Mouse (Mus musculus) limb, embryonic 13.5 days (tissue): ENCODE measurements at regions not wholly inside any gene's neighbourhood (a gene's known extent, or its start where the extent isn't known, plus 50 kb on each side); places are given as distances from the start of the nearest gene placed in this dataset.

Source experiments
- ATAC-seq: fragments of 200-750 bp; cut with Nextera tagmentation; 2 replicates; pipeline ENCODE4 v1.8.0; 2017; ENCODE audit warnings: low read depth, moderate number of reproducible peaks, moderate TSS enrichment; ENCODE audit not compliant: low FRiP score
- H3K27ac ChIP-seq: fragments of 300-500 bp; sonication (generic); 2 replicates; pipeline ENCODE4 v1.5.1; 2015; ENCODE audit warnings: inconsistent platforms, mild to moderate bottlenecking, moderate library complexity
- H3K27me3 ChIP-seq: fragments of 300-500 bp; sonication (generic); 2 replicates; pipeline ENCODE4 v1.6.1; 2015; ENCODE audit warnings: mild to moderate bottlenecking, inconsistent platforms
- H3K36me3 ChIP-seq: fragments of 300-500 bp; sonication (generic); 2 replicates; pipeline ENCODE4 v1.6.1; 2015; ENCODE audit warnings: inconsistent platforms, mild to moderate bottlenecking, moderate library complexity
- H3K4me1 ChIP-seq: fragments of 300-500 bp; sonication (generic); 2 replicates; pipeline ENCODE4 v1.6.1; 2015; ENCODE audit warnings: inconsistent platforms
- H3K4me2 ChIP-seq: fragments of 300-500 bp; sonication (generic); replicated peaks from 2 replicates; pipeline ENCODE4 v1.6.1; 2015; ENCODE audit warnings: inconsistent platforms, mild to moderate bottlenecking, moderate library complexity
- H3K4me3 ChIP-seq: fragments of 300-500 bp; sonication (generic); 2 replicates; pipeline ENCODE4 v1.5.1; 2015; ENCODE audit warnings: moderate library complexity, mild to moderate bottlenecking, inconsistent platforms
- H3K9ac ChIP-seq: fragments of 300-500 bp; sonication (generic); 2 replicates; pipeline ENCODE4 v1.6.1; 2015; ENCODE audit warnings: mild to moderate bottlenecking, inconsistent platforms
- H3K9me3 ChIP-seq: fragments of 300-500 bp; sonication (generic); 2 replicates; pipeline ENCODE4 v1.6.1; 2016; ENCODE audit warnings: inconsistent platforms
- WGBS: fragments of 180-500 bp; shearing (Covaris S2); methylation state at CpG from one replicate; pipeline ENCODE4 v1.1.7; 2015; 5-methylcytosine and 5-hydroxymethylcytosine counted together

- Histone ChIP-seq H3K4me2 (no peak overlapping the region), H3K4me3 (no peak overlapping the region), H3K27ac (no peak overlapping the region), H3K36me3 (no peaks in the 10 kb centered on the region), H3K9ac (no peak overlapping the region), H3K27me3 (no peaks in the 10 kb centered on the region), H3K4me1 (no peaks in the 10 kb centered on the region), H3K9me3 (no peaks in the 10 kb centered on the region)
- WGBS: 66% methylated on average over 6 of the region's 6 CpGs
- no peak for ATAC-seq
These were observed 183.3 kb upstream of the Gm15217 start for GRCm38 (mm10) chr14:46195939-46196338.

DNA sequence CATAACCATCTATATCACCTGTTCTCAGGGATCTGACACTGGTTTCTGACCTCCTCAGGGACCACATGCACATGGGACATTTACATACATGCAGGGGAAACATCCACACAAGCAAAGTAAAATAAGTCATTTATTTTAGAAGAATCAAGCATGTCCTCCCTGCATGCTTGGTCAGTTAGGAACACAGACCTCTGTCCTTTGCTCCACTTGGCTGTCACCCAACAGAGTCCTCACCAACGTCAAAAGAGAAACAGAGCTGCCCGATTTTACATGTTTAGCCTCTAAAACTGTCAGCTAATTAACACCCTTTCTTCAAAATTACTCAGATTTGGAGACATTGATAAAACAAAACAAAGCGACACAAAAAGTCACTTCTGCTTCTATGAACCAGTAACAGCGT lies 176.4 kb upstream of the Gm15217 start:
- no peak for ATAC-seq
- H3K4me1 ChIP-seq: no peaks in the 10 kb centered on the region
- no peak overlapping the region for H3K4me3 ChIP-seq
- WGBS: 68% methylated on average over 4 of the region's 4 CpGs
- no peaks in the 10 kb centered on the region for H3K27me3 ChIP-seq
- no peak overlapping the region for H3K4me2 ChIP-seq
- H3K27ac ChIP-seq: no peak overlapping the region
- peaks cover 1% of the 10 kb centered on the region; the same call in 1 of the 2 replicates for H3K9me3 ChIP-seq
- no peak overlapping the region for H3K9ac ChIP-seq
- H3K36me3 ChIP-seq: no peaks in the 10 kb centered on the region

GRCm38 (mm10) chr14:46220483-46220882 lies 158.7 kb upstream of the Gm15217 start:
- Histone ChIP-seq H3K4me1 (peaks cover 17% of the 10 kb centered on the region; the same call in 1 of the 2 replicates), H3K36me3 (no peaks in the 10 kb centered on the region), H3K27me3 (no peaks in the 10 kb centered on the region), H3K27ac (no peak overlapping the region), H3K4me2 (no peak overlapping the region), H3K9ac (no peak overlapping the region), H3K4me3 (no peak overlapping the region), H3K9me3 (no peaks in the 10 kb centered on the region)
- no peak for ATAC-seq
- 85% methylated on average over 4 of the region's 4 CpGs for whole genome bisulfite sequencing

DNA sequence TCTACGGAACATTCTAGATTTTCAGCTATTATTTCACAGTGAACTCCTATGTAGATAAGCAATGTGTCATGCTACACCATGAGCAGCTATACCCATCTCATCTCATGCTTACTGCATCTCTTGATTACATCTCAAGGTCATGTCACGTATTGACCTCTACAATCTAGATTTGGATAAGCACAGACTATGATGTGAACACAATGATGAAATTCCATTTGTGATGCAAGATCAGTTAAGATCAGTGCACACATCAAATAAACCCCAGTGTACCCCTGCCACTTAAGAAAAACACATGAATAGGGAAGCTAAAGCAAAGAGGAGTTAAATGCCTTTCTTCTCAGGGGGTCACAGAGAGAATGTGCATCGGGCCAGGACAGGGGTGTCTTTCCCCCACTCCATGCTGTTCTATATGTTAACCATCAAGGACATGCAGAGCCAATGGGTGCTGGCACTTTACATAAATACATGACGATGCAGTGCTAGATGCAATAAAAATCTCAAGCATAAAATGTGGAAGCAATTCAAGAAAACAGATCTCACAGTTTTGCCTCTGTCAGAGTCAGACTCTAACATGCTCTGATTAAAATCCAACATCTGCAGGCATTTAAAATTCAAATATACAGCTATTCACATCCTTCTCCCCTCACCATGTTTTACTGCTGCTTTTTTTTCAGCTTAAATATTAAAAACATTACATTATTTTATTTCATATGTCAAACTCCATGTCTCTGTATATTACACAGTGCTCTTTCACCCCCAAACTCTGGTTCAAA lies 157.1 kb upstream of the Gm15217 start:
- peak; percentile 40; the same call in 1 of the 2 replicates for ATAC-seq
- H3K9me3 ChIP-seq: no peaks in the 10 kb centered on the region
- 65% methylated on average over 4 of the region's 4 CpGs for WGBS
- H3K27me3 ChIP-seq: no peaks in the 10 kb centered on the region
- no peak overlapping the region for H3K9ac ChIP-seq
- no peak overlapping the region for H3K4me2 ChIP-seq
- no peak overlapping the region for H3K27ac ChIP-seq
- H3K4me1 ChIP-seq: peaks cover 17% of the 10 kb centered on the region; the same call in 1 of the 2 replicates
- H3K4me3 ChIP-seq: no peak overlapping the region
- H3K36me3 ChIP-seq: no peaks in the 10 kb centered on the region

DNA sequence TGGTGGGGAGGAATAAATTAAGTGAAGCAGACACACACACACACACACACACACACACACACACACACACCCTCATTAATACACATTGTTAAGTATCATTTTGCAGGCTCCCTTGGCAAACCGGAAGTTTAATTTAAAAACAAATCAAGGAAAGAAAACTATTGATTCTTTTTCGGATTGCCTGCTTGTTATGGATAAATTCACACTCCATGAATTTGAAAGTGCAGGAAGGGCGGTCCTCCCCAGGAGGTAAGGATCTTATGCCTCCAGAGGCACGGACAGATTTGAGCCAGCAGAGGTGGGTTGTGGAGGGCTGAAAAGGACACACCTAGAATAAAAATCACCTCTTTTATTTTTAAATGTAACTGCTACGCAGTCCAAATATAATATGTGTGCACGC lies 156.2 kb upstream of the Gm15217 start:
- no peak overlapping the region for H3K9ac ChIP-seq

DNA sequence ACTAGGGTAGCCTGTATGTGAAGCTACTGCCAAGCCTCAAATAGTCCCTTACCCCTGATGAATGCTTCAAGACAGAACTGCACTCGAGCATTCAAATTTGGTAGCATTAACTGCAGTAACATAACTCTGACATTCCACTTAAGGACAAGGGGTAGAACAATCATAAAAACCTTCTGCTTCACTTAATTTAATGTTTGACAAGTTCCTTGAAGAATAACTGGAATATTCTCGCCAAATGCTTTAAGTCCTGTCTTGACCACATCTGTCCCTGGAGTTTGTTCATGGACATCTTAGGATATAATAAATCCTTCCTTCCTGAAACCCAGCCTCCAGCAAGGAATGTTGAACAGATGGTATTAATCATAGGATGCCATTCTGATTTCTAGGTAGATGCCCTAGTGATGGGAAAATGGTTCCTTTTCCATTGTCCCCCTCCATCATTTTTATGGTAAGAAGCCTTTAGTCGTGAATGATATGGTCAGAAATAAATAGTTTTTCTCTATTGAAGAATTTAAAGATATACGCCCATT lies 154.7 kb upstream of the Gm15217 start:
- Histone ChIP-seq H3K36me3 (no peaks in the 10 kb centered on the region), H3K9me3 (no peaks in the 10 kb centered on the region), H3K4me1 (peaks cover 17% of the 10 kb centered on the region; the same call in 1 of the 2 replicates), H3K9ac (no peak overlapping the region), H3K4me3 (no peak overlapping the region), H3K4me2 (no peak overlapping the region), H3K27ac (no peak overlapping the region), H3K27me3 (no peaks in the 10 kb centered on the region)
- no peak for ATAC-seq
- WGBS: 38% methylated on average over 4 of the region's 4 CpGs

More for the DNA sequence above, 156.2 kb upstream of the Gm15217 start:
- H3K4me2 ChIP-seq: no peak overlapping the region
- no peak overlapping the region for H3K4me3 ChIP-seq
- H3K27me3 ChIP-seq: no peaks in the 10 kb centered on the region
- no peak for ATAC-seq
- H3K9me3 ChIP-seq: no peaks in the 10 kb centered on the region
- peaks cover 17% of the 10 kb centered on the region; the same call in 1 of the 2 replicates for H3K4me1 ChIP-seq
- H3K27ac ChIP-seq: no peak overlapping the region
- H3K36me3 ChIP-seq: no peaks in the 10 kb centered on the region
- 62% methylated on average over 6 of the region's 6 CpGs for WGBS

GRCm38 (mm10) chr14:46225851-46226608 lies 153.2 kb upstream of the Gm15217 start:
- H3K4me2 ChIP-seq: no peak overlapping the region
- no peak for ATAC-seq
- no peak overlapping the region for H3K9ac ChIP-seq
- WGBS: 52% methylated on average over 6 of the region's 6 CpGs
- no peak overlapping the region for H3K4me3 ChIP-seq
- no peaks in the 10 kb centered on the region for H3K9me3 ChIP-seq
- peaks cover 17% of the 10 kb centered on the region; the same call in 1 of the 2 replicates for H3K4me1 ChIP-seq
- no peaks in the 10 kb centered on the region for H3K36me3 ChIP-seq
- no peaks in the 10 kb centered on the region for H3K27me3 ChIP-seq
- no peak overlapping the region for H3K27ac ChIP-seq

DNA sequence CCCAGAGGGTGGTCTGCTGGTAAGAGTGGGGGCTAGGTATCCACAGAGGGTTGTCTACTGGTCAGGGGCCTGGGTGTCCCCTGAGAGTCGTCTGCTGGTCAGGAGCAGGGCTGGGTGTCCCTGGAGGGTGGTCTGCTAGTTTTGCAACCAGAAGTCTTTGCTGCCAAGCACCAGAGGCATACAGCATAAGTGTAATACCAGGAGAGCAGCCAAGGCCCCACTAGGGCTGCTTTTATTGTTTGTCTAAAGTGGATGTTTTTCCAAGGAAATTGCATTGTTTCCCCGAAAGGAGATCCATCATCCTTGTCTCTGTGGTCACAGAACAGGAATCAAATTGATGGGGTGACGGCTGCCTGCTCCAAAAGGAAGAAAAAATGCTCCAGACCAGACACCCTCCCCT lies 145.2 kb upstream of the Gm15217 start:
- no peaks in the 10 kb centered on the region for H3K36me3 ChIP-seq
- H3K27ac ChIP-seq: no peak overlapping the region
- 60% methylated on average over 3 of the region's 3 CpGs for WGBS
- no peaks in the 10 kb centered on the region for H3K27me3 ChIP-seq
- H3K4me1 ChIP-seq: no peaks in the 10 kb centered on the region
- no peak overlapping the region for H3K9ac ChIP-seq
- H3K9me3 ChIP-seq: no peaks in the 10 kb centered on the region
- no peak overlapping the region for H3K4me2 ChIP-seq
- H3K4me3 ChIP-seq: no peak overlapping the region
- no peak for ATAC-seq

DNA sequence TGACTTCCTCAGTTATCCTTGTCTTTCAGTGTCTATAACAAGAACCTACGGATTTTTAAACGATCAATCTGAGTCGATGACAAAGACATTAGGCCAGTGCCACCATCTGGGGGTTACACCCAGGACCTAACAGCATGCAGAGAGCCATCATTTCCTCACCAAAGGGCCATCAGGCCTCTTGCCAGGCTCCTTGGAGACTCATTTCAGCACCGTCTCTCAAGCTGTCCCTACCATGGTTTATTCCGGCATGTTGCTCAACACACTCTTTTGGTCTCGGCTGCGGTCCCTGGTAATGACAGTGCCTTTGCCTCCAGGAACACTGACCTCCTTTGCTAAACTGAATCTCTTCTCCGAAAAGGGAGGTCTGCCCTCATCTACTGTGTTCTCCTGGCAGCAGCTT lies 144.4 kb upstream of the Gm15217 start:
- Histone ChIP-seq H3K9ac (no peak overlapping the region), H3K27ac (no peak overlapping the region), H3K27me3 (no peaks in the 10 kb centered on the region), H3K4me1 (no peaks in the 10 kb centered on the region), H3K36me3 (no peaks in the 10 kb centered on the region), H3K4me3 (no peak overlapping the region), H3K9me3 (no peaks in the 10 kb centered on the region), H3K4me2 (no peak overlapping the region)
- ATAC-seq: no peak
- 90% methylated on average over 8 of the region's 8 CpGs for WGBS

DNA sequence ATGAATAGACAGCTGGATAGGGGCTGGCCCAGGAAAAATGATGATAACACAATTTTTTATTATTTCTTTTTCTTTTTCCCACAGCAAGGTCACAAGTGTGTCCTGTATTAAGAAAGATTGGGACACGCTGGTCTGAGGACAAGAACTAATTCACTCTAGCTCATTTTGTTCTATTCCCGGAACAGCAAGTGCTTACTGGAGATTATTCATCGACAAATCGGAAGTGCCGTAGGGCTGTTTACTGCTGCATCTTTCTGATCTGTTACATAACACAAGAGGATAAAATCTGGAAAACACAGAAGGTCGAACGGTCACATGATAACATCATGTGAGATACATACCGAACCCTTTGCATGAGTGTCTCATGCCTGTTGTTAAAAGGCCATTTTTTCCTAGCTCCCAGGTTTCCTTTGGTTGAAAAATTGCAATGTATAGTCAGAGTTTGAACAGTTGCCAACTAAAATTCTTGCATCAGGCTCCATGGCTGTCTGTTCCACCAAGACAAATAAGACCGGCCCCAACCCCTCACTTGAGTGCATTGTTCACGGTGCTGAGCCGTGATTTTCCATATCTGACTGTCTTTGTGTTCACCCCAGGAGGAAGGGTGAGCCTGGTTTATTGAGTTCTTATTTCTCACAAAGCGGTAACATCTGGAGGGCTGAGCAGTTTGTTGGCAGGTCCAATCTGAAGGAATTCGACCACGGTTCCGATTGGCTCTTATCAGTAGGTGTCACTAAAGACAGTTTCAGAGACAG lies 139.0 kb upstream of the Gm15217 start:
- no peaks in the 10 kb centered on the region for H3K36me3 ChIP-seq
- H3K27ac ChIP-seq: no peak overlapping the region; the same call in 1 of the 2 replicates
- peaks cover 6% of the 10 kb centered on the region; the same call in 1 of the 2 replicates for H3K4me1 ChIP-seq
- no peaks in the 10 kb centered on the region for H3K9me3 ChIP-seq
- WGBS: 67% methylated on average over 15 of the region's 15 CpGs
- no peak overlapping the region for H3K4me3 ChIP-seq
- H3K9ac ChIP-seq: no peak overlapping the region
- H3K4me2 ChIP-seq: no peak overlapping the region
- ATAC-seq: peak; percentile 66; the same call in 1 of the 2 replicates
- no peaks in the 10 kb centered on the region for H3K27me3 ChIP-seq

GRCm38 (mm10) chr14:46240896-46241295 lies 138.3 kb upstream of the Gm15217 start:
- Histone ChIP-seq H3K4me1 (peaks cover 6% of the 10 kb centered on the region; the same call in 1 of the 2 replicates), H3K27ac (no peak overlapping the region; the same call in 1 of the 2 replicates), H3K36me3 (no peaks in the 10 kb centered on the region), H3K4me2 (no peak overlapping the region), H3K27me3 (no peaks in the 10 kb centered on the region), H3K9me3 (no peaks in the 10 kb centered on the region), H3K9ac (no peak overlapping the region), H3K4me3 (no peak overlapping the region)
- ATAC-seq: no peak
- WGBS: 67% methylated on average over 2 of the region's 2 CpGs
